Mouse (Mus musculus): ENCODE data around the gene Cntf. TPM values are rescaled to one million over a fixed set of nuclear protein-coding genes. Genes with fewer than 3 reads are reported as not detected.

Gene Cntf
- polyA plus RNA-seq, 1 experiment from 2014 or later = 1.1 TPM

DNA sequence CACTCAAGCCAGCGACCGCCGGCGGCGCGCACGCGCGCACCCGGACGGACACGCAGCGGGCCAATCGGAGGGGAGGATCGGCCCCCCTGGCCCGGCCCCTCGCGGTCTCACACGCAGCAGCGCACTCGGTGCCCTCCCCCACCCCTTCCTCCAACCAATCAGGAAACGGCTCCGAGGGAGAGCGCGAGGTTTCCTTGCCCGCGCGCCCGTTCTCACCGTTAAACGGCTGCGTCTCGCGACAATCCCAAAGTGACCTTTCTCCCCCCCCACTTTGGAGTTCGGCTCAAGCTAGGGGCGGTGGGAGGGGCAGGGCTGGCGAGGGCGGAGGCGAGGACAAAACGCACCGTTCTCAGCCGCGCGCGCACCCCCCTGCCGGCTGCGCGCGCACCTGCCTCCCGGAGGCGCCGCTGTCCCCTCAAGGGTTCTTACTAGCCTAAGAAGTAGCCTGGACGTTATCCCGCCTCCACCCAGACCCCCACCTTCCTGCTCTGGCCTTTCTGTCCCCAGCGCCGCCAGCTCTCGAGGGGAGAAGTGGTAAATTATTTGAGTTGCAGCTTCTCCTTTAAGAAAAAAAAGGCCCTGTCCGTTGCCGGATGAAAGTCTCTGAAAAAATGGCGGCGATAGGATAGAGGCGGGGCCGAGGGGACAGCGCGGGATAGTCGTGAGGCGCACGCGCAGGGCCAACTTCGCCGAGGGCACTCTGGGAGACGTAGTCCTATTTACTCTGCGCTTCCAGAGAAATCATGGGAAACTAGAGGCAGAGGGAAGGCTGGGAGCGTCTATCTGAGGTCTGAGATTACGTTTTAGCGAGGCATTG lies 30.3 kb upstream of the Cntf start, which contains the start of the genes Zfp91 and Lpxn:
Gene Zfp91 (minus strand): TSS at position 616 of the 817 bp plus-strand sequence.
Gene Lpxn (plus strand): TSS at position 683 of the 817 bp plus-strand sequence.
- no peaks in the 10 kb centered on the region for H3K9me3 ChIP-seq
- peak within 1 kb of the TSS; percentile 94 for H3K4me3 ChIP-seq
- peak within 1 kb of the TSS; percentile 99 for H3K27ac ChIP-seq
- H3K27me3 ChIP-seq (ENCODE audit: insufficient read depth, poor library complexity, severe bottlenecking) = no peaks in the 10 kb centered on the region
- DNase-seq (ENCODE audit: low spot score) = peak; percentile 98
- WGBS = under 1% methylated on average over 67 of the region's 76 CpGs
- H3K36me3 ChIP-seq = no peaks in the 10 kb centered on the region
- H3K4me1 ChIP-seq = 0 out of 2 replicates have a peak, but pooled peaks cover 4% of the 10 kb centered on the region

DNA sequence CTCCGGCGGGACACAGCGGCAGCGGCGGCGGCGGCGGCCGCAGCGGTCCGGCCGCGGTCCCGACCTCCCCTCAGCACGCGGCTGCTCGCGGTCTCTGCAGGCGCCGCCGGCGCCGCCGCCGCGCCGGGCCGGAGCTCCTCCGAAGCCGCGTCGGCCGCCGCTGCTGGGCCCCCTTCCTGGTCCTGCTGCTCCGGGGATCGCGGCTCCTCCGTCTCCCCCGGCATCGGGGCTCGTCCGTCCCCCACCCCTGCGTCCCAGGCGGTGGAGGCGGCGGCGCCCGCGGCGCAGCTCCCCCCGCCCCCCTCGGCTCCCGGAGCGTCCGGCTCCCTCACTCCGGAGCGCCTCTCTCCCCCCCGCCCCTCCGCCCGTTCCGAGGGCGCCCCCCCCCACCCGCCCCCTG lies 29.7 kb upstream of the Cntf start:
- Histone ChIP-seq H3K4me3 (peak overlapping the region; percentile 94), H3K27ac (peak overlapping the region; percentile 99), H3K4me1 (0 out of 2 replicates have a peak, but pooled peaks cover 4% of the 10 kb centered on the region), H3K27me3 (ENCODE audit: insufficient read depth, poor library complexity, severe bottlenecking) (no peaks in the 10 kb centered on the region), H3K9me3 (no peaks in the 10 kb centered on the region), H3K36me3 (no peaks in the 10 kb centered on the region)
- DNase-seq (ENCODE audit: low spot score) = no peak
- WGBS = 0% methylated on average over 48 of the region's 63 CpGs

DNA sequence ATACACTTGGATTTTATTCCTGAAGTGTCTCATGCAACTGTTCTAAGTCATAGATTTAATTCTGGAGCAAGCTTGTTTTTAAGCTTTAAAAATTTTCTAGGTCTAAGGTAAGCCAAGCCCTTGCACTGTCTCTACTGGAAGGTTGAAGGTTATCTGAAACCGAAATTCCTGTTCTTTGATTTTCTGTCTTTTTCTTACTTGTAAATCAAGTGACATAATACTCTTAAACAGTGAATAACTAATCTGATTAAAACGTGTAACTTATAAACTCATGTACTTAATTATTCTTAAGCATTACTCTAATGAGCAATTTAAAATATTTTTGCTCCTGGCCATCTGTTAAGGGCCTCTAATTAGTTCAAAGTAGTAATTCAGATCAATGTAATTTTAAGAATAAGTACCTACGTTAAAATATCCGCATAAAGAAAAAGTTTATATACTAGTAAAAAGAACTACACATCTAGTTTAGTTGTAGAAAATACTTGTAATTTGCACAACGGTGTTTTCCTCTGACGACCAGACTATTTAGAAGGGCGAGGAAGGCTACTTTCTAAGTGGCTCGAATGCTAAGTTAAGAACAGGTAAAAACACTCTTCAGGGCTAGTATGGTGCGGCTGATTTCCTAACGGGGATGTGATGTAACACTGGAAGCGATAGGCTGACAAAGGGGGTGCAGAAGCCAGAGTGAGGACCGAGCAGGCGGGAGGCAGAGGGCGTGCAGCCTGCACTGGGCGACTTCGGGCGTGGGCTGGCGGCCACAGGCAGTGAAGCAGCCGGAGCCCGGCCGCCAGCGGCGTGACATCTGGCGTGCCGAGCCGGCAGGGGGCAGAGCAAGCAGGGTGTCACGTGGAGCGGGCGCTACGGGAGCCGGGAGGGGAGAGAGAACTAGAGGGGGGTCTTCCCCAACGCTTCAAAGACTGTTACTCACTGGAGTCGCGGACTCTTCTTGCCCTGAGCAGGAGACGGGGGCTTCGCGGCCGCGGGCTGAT lies 28.9 kb upstream of the Cntf start:
- Histone ChIP-seq H3K27me3 (ENCODE audit: insufficient read depth, poor library complexity, severe bottlenecking) (no peaks in the 10 kb centered on the region), H3K27ac (peak overlapping the region; percentile 99), H3K9me3 (no peaks in the 10 kb centered on the region), H3K36me3 (no peaks in the 10 kb centered on the region), H3K4me3 (peak overlapping the region; percentile 94), H3K4me1 (0 out of 2 replicates have a peak, but pooled peaks cover 4% of the 10 kb centered on the region)
- under 1% methylated on average over 39 of the region's 39 CpGs for WGBS
- DNase-seq (ENCODE audit: low spot score) = peak; percentile 94

DNA sequence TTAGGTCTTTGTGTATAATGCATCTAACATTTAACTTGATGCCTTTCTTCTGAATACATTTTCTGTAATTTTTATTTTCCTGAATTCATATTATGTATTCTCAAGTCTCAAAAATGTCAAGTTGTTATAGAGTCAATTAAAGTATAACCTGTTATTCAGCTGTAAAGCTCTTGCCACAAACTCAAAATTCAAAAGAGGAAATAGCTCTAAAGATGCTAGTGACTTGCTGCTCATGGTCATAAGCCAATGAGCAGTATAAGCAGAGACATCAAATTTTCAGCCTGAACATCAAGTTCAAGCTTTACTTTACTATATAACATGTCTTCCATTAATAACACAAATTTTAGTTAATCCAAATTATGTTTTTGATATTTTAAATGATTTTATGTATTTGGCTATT lies 26.9 kb upstream of the Cntf start:
- Histone ChIP-seq H3K9me3 (no peaks in the 10 kb centered on the region), H3K36me3 (no peaks in the 10 kb centered on the region), H3K27me3 (ENCODE audit: insufficient read depth, poor library complexity, severe bottlenecking) (no peaks in the 10 kb centered on the region), H3K27ac (no peak overlapping the region), H3K4me3 (no peak overlapping the region), H3K4me1 (0 out of 2 replicates have a peak, but pooled peaks cover 4% of the 10 kb centered on the region)
- DNase-seq (ENCODE audit: low spot score) = no peak

DNA sequence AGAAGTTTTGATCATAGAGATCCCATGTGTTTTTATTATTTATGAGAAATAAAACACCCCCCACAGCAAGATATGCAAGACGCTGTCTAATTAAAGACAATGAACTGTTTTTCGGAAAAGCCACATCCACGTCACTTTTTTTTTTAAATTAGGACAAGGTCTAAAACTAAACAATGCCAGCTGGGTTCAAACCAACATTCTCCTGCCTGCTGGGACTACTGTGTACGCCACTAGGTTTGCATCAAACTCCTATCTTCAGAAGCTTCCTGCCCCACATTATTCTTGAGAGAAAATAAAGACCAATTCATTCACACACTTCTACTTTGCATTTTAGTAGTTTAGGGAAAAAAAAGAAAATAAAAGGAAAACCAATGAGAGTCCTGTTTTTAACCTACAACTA lies 22.3 kb upstream of the Cntf start:
- Histone ChIP-seq H3K27ac (no peak overlapping the region), H3K4me3 (no peak overlapping the region), H3K9me3 (no peaks in the 10 kb centered on the region), H3K36me3 (no peaks in the 10 kb centered on the region), H3K4me1 (0 out of 2 replicates have a peak, but pooled peaks cover 4% of the 10 kb centered on the region), H3K27me3 (ENCODE audit: insufficient read depth, poor library complexity, severe bottlenecking) (no peaks in the 10 kb centered on the region)
- WGBS = 92% methylated on average over 4 of the region's 4 CpGs
- DNase-seq (ENCODE audit: low spot score) = no peak

DNA sequence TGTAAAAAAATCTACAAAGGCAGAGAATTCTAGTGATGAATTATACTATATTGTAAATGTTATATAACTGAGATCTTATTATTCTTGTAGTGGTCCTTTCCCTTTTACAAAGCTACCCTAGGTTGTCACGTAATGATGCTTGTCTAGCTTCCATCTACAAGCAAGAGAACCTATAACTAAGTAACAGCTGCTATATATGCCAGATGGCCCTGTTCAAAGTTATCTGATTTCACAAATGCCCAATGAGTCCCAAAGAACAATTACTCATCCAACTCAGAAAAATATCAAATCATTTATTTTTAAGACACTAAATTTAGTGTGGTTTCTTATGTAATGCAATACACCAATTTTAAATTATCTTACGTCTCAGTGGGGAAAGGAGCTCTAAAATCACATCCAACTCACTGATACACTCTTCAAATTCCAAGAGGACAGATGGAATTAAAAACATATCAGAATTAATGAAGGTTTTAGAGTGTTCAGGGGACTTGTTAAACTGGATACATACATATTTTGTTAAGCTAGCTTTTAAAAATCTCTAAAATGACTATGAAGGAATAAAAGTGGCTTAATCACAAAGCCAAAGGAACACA lies 21.5 kb upstream of the Cntf start:
- Histone ChIP-seq H3K36me3 (no peaks in the 10 kb centered on the region), H3K27me3 (ENCODE audit: insufficient read depth, poor library complexity, severe bottlenecking) (no peaks in the 10 kb centered on the region), H3K4me1 (0 out of 2 replicates have a peak, but pooled peaks cover 4% of the 10 kb centered on the region), H3K27ac (no peak overlapping the region), H3K9me3 (no peaks in the 10 kb centered on the region), H3K4me3 (no peak overlapping the region)
- WGBS = 93% methylated on average over 2 of the region's 2 CpGs
- DNase-seq (ENCODE audit: low spot score) = no peak

DNA sequence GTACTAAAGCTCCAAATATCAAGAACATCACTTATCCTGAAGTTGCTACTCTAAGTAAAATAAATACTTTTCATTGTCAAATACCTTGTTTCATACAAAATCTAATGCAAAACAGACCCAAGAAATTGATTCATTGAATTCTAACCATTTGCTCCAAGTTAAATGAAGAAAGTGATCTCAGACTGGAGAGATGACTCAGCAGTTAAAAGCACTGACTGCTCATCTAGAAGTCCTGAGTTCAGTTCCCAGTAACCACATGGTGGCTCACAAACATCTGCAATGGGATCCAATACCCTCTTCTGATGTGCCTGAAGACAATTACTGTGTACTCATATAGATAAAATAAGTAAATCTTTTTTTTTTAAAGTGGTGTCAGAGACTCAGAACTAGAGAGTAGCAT lies 15.0 kb upstream of the Cntf start:
- Histone ChIP-seq H3K27ac (no peak overlapping the region), H3K4me3 (no peak overlapping the region), H3K9me3 (no peaks in the 10 kb centered on the region), H3K36me3 (peaks cover 23% of the 10 kb centered on the region), H3K27me3 (ENCODE audit: insufficient read depth, poor library complexity, severe bottlenecking) (no peaks in the 10 kb centered on the region), H3K4me1 (no peaks in the 10 kb centered on the region)
- no peak for DNase-seq (ENCODE audit: low spot score)

DNA sequence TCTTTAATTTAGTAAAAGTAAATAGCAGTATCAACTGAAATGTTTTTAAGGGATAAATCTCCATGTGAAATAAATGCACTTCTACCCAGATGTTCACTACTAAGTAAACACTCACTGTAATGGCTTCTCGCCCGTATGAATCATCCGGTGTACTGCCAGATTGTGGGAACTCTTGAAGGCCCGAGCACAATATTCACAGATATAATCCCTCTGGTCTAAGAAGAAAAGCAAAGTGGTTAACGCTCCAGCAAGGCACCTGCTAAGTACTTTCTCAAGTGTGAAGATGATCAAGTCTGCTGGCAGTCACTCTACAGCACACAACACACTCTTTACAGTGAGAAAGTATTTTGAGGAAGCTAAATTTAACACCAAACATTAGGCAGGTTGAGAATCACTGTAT lies 5.5 kb upstream of the Cntf start:
- WGBS = 93% methylated on average over 5 of the region's 5 CpGs

DNA sequence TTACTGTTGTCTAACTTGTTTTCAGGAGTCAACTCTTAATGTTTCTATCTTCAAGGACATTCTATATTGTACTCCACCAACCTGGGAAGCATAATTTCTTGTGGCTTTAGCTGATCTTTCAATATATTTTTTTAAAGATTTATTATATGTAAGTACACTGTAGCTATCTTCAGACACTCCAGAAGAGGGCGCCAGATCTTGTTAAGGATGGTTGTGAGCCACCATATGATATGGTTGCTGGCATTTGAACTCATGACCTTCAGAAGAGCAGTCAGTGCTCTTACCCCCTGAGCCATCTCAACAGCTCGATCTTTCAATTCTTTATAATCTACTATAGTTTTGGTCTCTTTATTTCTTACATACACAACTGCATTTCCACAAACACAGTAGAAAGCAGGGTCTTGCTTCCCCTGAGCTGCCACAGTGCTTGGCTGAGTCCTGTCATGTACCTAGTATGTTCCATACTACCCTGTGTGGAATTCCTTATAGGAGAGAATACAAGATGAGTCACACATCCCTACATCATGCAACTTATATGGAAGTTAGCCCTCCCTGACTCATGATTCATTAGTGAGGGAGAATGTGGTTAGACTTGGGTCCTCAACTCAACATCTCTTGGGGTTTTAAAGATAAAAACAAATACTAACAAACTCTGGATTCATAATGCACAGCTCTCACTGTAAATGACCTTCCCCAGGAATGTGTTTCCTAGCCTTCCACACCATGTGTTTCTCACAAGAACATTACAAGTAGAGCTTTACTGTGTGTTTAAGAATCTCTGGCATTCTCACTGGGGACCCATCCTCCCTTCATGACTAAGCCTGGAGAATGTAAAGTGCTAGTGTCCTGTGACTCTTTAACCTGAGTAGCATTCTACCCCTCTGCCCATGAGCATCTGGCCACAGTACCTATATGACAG lies 3.0 kb downstream of the Cntf start:
- Histone ChIP-seq H3K27me3 (ENCODE audit: insufficient read depth, poor library complexity, severe bottlenecking) (no peaks in the 10 kb centered on the region), H3K9me3 (no peaks in the 10 kb centered on the region), H3K4me1 (no peaks in the 10 kb centered on the region), H3K36me3 (peaks cover 34% of the 10 kb centered on the region), H3K4me3 (no peak overlapping the region), H3K27ac (no peak overlapping the region)
- DNase-seq (ENCODE audit: low spot score) = no peak
- WGBS = 62% methylated on average over 2 of the region's 2 CpGs

More for the DNA sequence above, 5.5 kb upstream of the Cntf start:
- no peak overlapping the region for H3K27ac ChIP-seq
- no peaks in the 10 kb centered on the region for H3K27me3 ChIP-seq (ENCODE audit: insufficient read depth, poor library complexity, severe bottlenecking)
- no peak for DNase-seq (ENCODE audit: low spot score)
- H3K36me3 ChIP-seq = peaks cover 65% of the 10 kb centered on the region
- H3K4me1 ChIP-seq = no peaks in the 10 kb centered on the region
- H3K9me3 ChIP-seq = no peaks in the 10 kb centered on the region
- no peak overlapping the region for H3K4me3 ChIP-seq

DNA sequence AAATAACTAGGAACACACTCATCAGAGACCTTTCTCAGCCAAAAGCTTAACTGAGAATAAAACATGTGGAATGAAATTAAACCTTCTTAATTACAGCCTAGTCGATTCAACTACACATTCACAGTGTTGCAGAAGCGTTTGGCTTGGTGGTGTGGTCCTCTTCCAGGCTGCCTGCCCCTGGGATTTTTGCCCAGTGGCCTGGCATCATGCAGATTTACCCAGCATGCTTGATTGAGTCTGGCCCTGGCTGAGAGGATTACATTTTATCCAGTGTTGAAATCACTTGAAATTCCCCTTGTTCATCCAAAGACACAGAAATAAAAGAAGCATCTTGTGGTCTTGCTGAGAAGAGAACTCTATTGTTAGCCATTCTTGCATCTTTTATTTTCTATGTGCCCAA lies 5.8 kb downstream of the Cntf start:
- H3K4me3 ChIP-seq = no peak overlapping the region
- no peaks in the 10 kb centered on the region for H3K9me3 ChIP-seq
- WGBS = 81% methylated on average over 2 of the region's 2 CpGs
- DNase-seq (ENCODE audit: low spot score) = no peak
- no peaks in the 10 kb centered on the region for H3K27me3 ChIP-seq (ENCODE audit: insufficient read depth, poor library complexity, severe bottlenecking)
- no peak overlapping the region for H3K27ac ChIP-seq
- H3K36me3 ChIP-seq = peaks cover 24% of the 10 kb centered on the region
- H3K4me1 ChIP-seq = no peaks in the 10 kb centered on the region

DNA sequence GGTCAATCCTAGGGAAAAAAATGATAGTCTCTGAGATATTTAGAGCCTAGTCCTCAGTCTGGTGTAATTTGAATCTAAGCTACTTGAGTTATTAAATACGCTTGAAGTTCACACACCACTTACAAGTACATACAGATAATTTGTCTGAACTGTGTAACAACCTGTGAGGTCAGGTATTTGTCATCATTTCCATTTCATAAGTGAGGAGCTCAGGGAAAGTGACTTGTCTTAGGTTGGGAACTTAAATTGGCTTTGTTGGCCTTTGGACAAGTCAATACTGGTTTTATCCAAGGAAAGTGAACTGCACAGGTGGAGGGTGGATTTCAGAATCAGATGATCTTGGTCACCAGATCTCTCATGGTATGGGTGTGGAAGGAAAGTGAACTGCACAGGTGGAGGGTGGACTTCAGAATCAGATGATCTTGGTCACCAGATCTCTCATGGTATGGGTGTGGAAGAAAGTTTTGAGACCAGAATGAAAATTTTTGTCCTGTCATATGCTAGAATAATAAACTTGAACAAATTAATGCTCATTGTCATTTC lies 6.4 kb downstream of the Cntf start:
- 86% methylated on average over 1 of the region's 1 CpGs for WGBS
- Histone ChIP-seq H3K4me3 (no peak overlapping the region), H3K4me1 (no peaks in the 10 kb centered on the region), H3K27ac (no peak overlapping the region), H3K36me3 (peaks cover 19% of the 10 kb centered on the region), H3K27me3 (ENCODE audit: insufficient read depth, poor library complexity, severe bottlenecking) (no peaks in the 10 kb centered on the region), H3K9me3 (no peaks in the 10 kb centered on the region)
- no peak for DNase-seq (ENCODE audit: low spot score)

DNA sequence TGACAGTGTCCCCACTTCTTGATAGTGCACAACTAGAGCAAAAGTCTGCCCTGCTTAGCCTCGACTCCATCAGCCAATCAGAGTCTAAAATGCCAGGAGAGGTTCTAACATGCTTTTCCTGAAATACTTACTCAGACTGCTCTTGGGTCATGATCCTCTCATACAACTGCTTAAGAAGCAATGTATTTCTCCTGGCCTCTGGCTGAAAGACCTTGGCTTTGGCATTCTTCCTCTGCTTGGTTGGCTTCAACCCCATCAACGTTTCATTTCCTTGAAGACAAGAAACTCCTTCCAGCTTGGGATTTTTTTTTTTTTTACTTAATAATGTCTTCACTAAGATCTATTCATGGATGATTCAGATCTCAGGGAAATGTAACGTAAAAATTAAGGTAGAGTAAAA lies 9.1 kb downstream of the Cntf start:
- Histone ChIP-seq H3K4me1 (no peaks in the 10 kb centered on the region), H3K4me3 (no peak overlapping the region), H3K27ac (no peak overlapping the region), H3K9me3 (no peaks in the 10 kb centered on the region), H3K27me3 (ENCODE audit: insufficient read depth, poor library complexity, severe bottlenecking) (no peaks in the 10 kb centered on the region), H3K36me3 (no peaks in the 10 kb centered on the region)
- no peak for DNase-seq (ENCODE audit: low spot score)
- WGBS = 72% methylated on average over 3 of the region's 3 CpGs
